In genomic region chr13:5694626-5695025, GRCm38 (mm10) we compare ENCODE assay signal across 24 mouse cellular contexts.
A peak's percentile ranks its signal among the peaks of the same experiment; 100 is the strongest.
DNase-seq lines count a peak whose midpoint lies in the region; ATAC-seq and TF ChIP-seq lines count a peak whose summit lies in the region.
"Had no signal": no experiment of that assay in that cellular context is flagged by ENCODE, and none has a peak within 500 bp of the region (broad histone marks: within the 10 kb centered on the region; RNA-seq: fewer than 3 reads in every experiment).

No protein-coding gene starts in this region.

- H3K4me3 ChIP-seq in kidney, adult 2 months (ENCODE audit: insufficient read depth, low read depth, low read length), result no peak overlapping the region
- H3K4me3 ChIP-seq in E14TG2a.4 (replicated peaks; ENCODE audit: low read length), result no peak overlapping the region
- no peak overlapping the region for H3K4me3 ChIP-seq in MEL (ENCODE audit: control insufficient read depth in 1 of 2, insufficient read depth in 1 of 2, low read depth in 2 of 2, low read length in 2 of 2)
- H3K4me3 ChIP-seq: embryonic facial prominence, embryonic 12.5 days; hindbrain, embryonic 12.5 days; limb, embryonic 10.5 days; megakaryocyte, embryonic 14.5 days; midbrain, embryonic 13.5 days had no signal

- 0 out of 2 replicates have a peak, but pooled peaks have one; percentile 2 for TF ChIP-seq CTCF in kidney, adult 2 months (conservative IDR thresholded peaks at IDR 0.05; ENCODE audit: insufficient read depth, insufficient read length, low read depth, low read length)
- 0 out of 2 replicates have a peak, but pooled peaks have one; percentile 2 for TF ChIP-seq CTCF in E14TG2a.4 (conservative IDR thresholded peaks at IDR 0.05; ENCODE audit: low read length)
- peak in 1 of 3 experiments; percentile 32; a peak in 2 of 6 replicates for TF ChIP-seq CTCF in MEL (IDR thresholded peaks at IDR 0.05 in 2 of 3, conservative IDR thresholded peaks at IDR 0.05 in 1 of 3; ENCODE audit: control insufficient read depth in 1 of 3, insufficient read depth in 1 of 3, low read depth in 2 of 3, low read length in 3 of 3, poor library complexity in 1 of 3, severe bottlenecking in 1 of 3)

- no peak for TF ChIP-seq RAD21 in MEL (IDR thresholded peaks at IDR 0.05; ENCODE audit: low read depth, low read length)

- H3K27ac ChIP-seq in kidney, adult 2 months (ENCODE audit: insufficient read depth, low read depth, low read length), result no peak overlapping the region
- H3K27ac ChIP-seq in MEL (ENCODE audit: control insufficient read depth, low read depth, low read length), result no peak overlapping the region
- H3K27ac ChIP-seq: embryonic facial prominence, embryonic 12.5 days; hindbrain, embryonic 12.5 days; limb, embryonic 10.5 days; midbrain, embryonic 13.5 days had no signal

- no peak for DNase-seq in kidney, adult 2 months
- no peak for DNase-seq in kidney, adult 9 months
- DNase-seq in MEL (ENCODE audit: low read depth, low spot score), result no peak
- DNase-seq in embryo, embryonic 11 days, result no peak
- no peak for DNase-seq in cerebellum, adult 18-20 months
- DNase-seq: adrenal gland, postnatal 14 days; cerebellum, postnatal 10 days; gastrocnemius, postnatal 25 days; heart, adult 18-20 months; kidney, adult 18-20 months; kidney, postnatal 10 days; lung, adult 2 months; lung, postnatal 14 days; right cerebral cortex, postnatal 14 days; spleen, adult 18-20 months; thymus, postnatal 36 days had no signal

- H3K36me3 ChIP-seq in kidney, adult 2 months (ENCODE audit: control insufficient read depth, insufficient read depth, low read length), result no peaks in the 10 kb centered on the region
- H3K36me3 ChIP-seq in E14TG2a.4 (ENCODE audit: insufficient read depth, low read length), result peaks cover 22% of the 10 kb centered on the region
- H3K36me3 ChIP-seq in MEL (ENCODE audit: control insufficient read depth in 1 of 2, insufficient read depth in 2 of 2, low read length in 2 of 2), result no peaks in the 10 kb centered on the region
- H3K36me3 ChIP-seq: embryonic facial prominence, embryonic 12.5 days; G1E; hindbrain, embryonic 12.5 days; limb, embryonic 10.5 days; midbrain, embryonic 13.5 days had no signal

- H3K4me1 ChIP-seq in kidney, adult 2 months (ENCODE audit: control insufficient read depth, insufficient read depth, low read length), result no peaks in the 10 kb centered on the region
- peaks cover 38% of the 10 kb centered on the region for H3K4me1 ChIP-seq in E14TG2a.4 (replicated peaks; ENCODE audit: low read depth, low read length)
- H3K4me1 ChIP-seq in MEL (ENCODE audit: control insufficient read depth in 1 of 2, insufficient read depth in 2 of 2, low read length in 2 of 2), result no peaks in the 10 kb centered on the region
- H3K4me1 ChIP-seq: embryonic facial prominence, embryonic 12.5 days; hindbrain, embryonic 12.5 days; limb, embryonic 10.5 days; megakaryocyte, embryonic 14.5 days; midbrain, embryonic 13.5 days had no signal

- no peaks in the 10 kb centered on the region for H3K79me2 ChIP-seq in MEL (ENCODE audit: control insufficient read depth, insufficient read depth, low read length, poor library complexity)

- no peak for TF ChIP-seq POLR2A in kidney, adult 2 months (IDR thresholded peaks at IDR 0.05; ENCODE audit: low read depth, low read length)
- no peak for TF ChIP-seq POLR2A in MEL (IDR thresholded peaks at IDR 0.05; ENCODE audit: control insufficient read depth in 1 of 2, insufficient read depth in 1 of 2, low read depth in 1 of 2, low read length in 2 of 2, poor library complexity in 1 of 2)

- ATAC-seq in monocyte, adult 5-6 weeks (replicated peaks; ENCODE audit: insufficient number of reproducible peaks, low FRiP score, low TSS enrichment, poor library complexity, severe bottlenecking), result 0 out of 2 replicates have a peak, but pooled peaks have one; percentile 31
- ATAC-seq: midbrain, embryonic 13.5 days had no signal

- H3K9me3 ChIP-seq in E14TG2a.4 (ENCODE audit: low read length) (peaks cover 15% of the 10 kb centered on the region), MEL (replicated peaks; ENCODE audit: insufficient read depth, low read length) (no peaks in the 10 kb centered on the region)
- H3K9me3 ChIP-seq: G1E; limb, embryonic 10.5 days had no signal

- H3K9ac ChIP-seq in MEL (ENCODE audit: control insufficient read depth, low read depth, low read length, poor library complexity, severe bottlenecking), result no peak overlapping the region
- H3K9ac ChIP-seq: embryonic facial prominence, embryonic 12.5 days; hindbrain, embryonic 12.5 days; midbrain, embryonic 13.5 days had no signal

- WGBS in kidney, adult 2 months, result 98% methylated on average over 8 of the region's 8 CpGs

- H3K27me3 ChIP-seq in kidney, adult 2 months (replicated peaks; ENCODE audit: control insufficient read depth, insufficient read depth, low read length), result no peaks in the 10 kb centered on the region
- H3K27me3 ChIP-seq in E14TG2a.4 (ENCODE audit: insufficient read depth, low read length) (no peaks in the 10 kb centered on the region), MEL (ENCODE audit: control insufficient read depth in 1 of 2, insufficient read depth in 2 of 2, low read length in 2 of 2) (no peaks in the 10 kb centered on the region)
- H3K27me3 ChIP-seq: embryonic facial prominence, embryonic 12.5 days; hindbrain, embryonic 12.5 days; megakaryocyte, embryonic 14.5 days; midbrain, embryonic 13.5 days had no signal

- no peak for TF ChIP-seq EP300 in MEL (IDR thresholded peaks at IDR 0.05; ENCODE audit: low read depth in 1 of 2, low read length in 2 of 2)

TF ChIP-seq in MEL, 35 proteins besides CTCF, POLR2A, EP300 and RAD21:
- TF ChIP-seq SMC3 (IDR thresholded peaks at IDR 0.05; ENCODE audit: low read depth, low read length), result peak; percentile 37
- no peak for TF ChIP-seq NRF1 (IDR thresholded peaks at IDR 0.05; ENCODE audit: insufficient read depth, low read depth, low read length, poor library complexity, severe bottlenecking)
